Mouse (Mus musculus): ENCODE results near the gene Prtn3.

Gene Prtn3

GRCm38 (mm10) chr10:79874290-79874862, at the start of gene Prtn3, which contains the start of gene Plppr3:
Gene Prtn3, plus strand, starts transcription at chr10:79874476.
Gene Plppr3, minus strand, starts transcription at chr10:79874634.
- CTCF ChIA-PET: interaction anchor here (0.8 kb wide), 1 partner anchor 65 kb away, joined by 4 read pairs; no protein-coding TSS in a partner anchor

- CTCF ChIA-PET: no interaction called here
Observed at GRCm38 (mm10) chr10:79831583-79831982, 42.7 kb upstream of the Prtn3 start.

GRCm38 (mm10) chr10:79832026-79832785, 42.1 kb upstream of the Prtn3 start:
- CTCF ChIA-PET: interaction anchor here (0.6 kb wide), 1 partner anchor 41 kb away, joined by 3 read pairs; no protein-coding TSS in a partner anchor

- CTCF ChIA-PET: no interaction called here
Observed at GRCm38 (mm10) chr10:79832786-79833181, 41.5 kb upstream of the Prtn3 start.

- CTCF ChIA-PET: interaction anchor here (0.6 to 1.8 kb wide), 8 partner anchors 11 to 99 kb away, joined by 3 to 19 read pairs (median 6); partner anchors contain the start of gene Gm26602
Observed at GRCm38 (mm10) chr10:79834769-79835398, 39.4 kb upstream of the Prtn3 start.

GRCm38 (mm10) chr10:79836918-79837317, 37.4 kb upstream of the Prtn3 start:
- CTCF ChIA-PET: no interaction called here

GRCm38 (mm10) chr10:79838151-79838550, 36.1 kb upstream of the Prtn3 start:
- CTCF ChIA-PET: no interaction called here

- CTCF ChIA-PET: no interaction called here
Observed at GRCm38 (mm10) chr10:79840091-79840490, 34.2 kb upstream of the Prtn3 start.

GRCm38 (mm10) chr10:79840644-79841551, 33.4 kb upstream of the Prtn3 start:
- CTCF ChIA-PET: interaction anchor here (0.6 kb wide), 1 partner anchor 79 kb away, joined by 4 read pairs; no protein-coding TSS in a partner anchor

- CTCF ChIA-PET: interaction anchor here (0.6 kb wide), 1 partner anchor 72 kb away, joined by 8 read pairs; no protein-coding TSS in a partner anchor
Observed at GRCm38 (mm10) chr10:79842322-79842721, 32.0 kb upstream of the Prtn3 start.

GRCm38 (mm10) chr10:79843476-79843875, 30.8 kb upstream of the Prtn3 start:
- CTCF ChIA-PET: no interaction called here

- CTCF ChIA-PET: interaction anchor here (0.5 to 0.9 kb wide), 2 partner anchors 12 to 134 kb away, joined by 6 to 12 read pairs; no protein-coding TSS in a partner anchor
Observed at GRCm38 (mm10) chr10:79846553-79846952, 27.7 kb upstream of the Prtn3 start.

GRCm38 (mm10) chr10:79849941-79850628, 24.2 kb upstream of the Prtn3 start:
- CTCF ChIA-PET: interaction anchor here (0.5 kb wide), 1 partner anchor 81 kb away, joined by 3 read pairs; no protein-coding TSS in a partner anchor

GRCm38 (mm10) chr10:79851653-79852052, 22.6 kb upstream of the Prtn3 start:
- CTCF ChIA-PET: interaction anchor here (0.6 kb wide), 2 partner anchors 159 to 579 kb away, joined by 6 to 11 read pairs; no protein-coding TSS in a partner anchor

- CTCF ChIA-PET: interaction anchor here (0.6 kb wide), 2 partner anchors 160 to 579 kb away, joined by 6 to 11 read pairs; no protein-coding TSS in a partner anchor
Observed at GRCm38 (mm10) chr10:79852107-79852789, 22.0 kb upstream of the Prtn3 start.

- CTCF ChIA-PET: no interaction called here
Observed at GRCm38 (mm10) chr10:79852827-79853226, 21.4 kb upstream of the Prtn3 start.

- CTCF ChIA-PET: interaction anchor here (0.5 kb wide), 1 partner anchor 1732 kb away, joined by 3 read pairs; no protein-coding TSS in a partner anchor
Observed at GRCm38 (mm10) chr10:79853392-79853791, 20.9 kb upstream of the Prtn3 start.

- CTCF ChIA-PET: interaction anchor here (0.5 to 0.6 kb wide), 2 partner anchors 1412 to 1731 kb away, joined by 3 read pairs; no protein-coding TSS in a partner anchor
Observed at GRCm38 (mm10) chr10:79853860-79854795, 20.1 kb upstream of the Prtn3 start, which contains the start of gene Ptbp1. Gene Ptbp1, plus strand, starts transcription at chr10:79854427.
